Mouse (Mus musculus): ENCODE results near the gene Notch3.

DNA sequence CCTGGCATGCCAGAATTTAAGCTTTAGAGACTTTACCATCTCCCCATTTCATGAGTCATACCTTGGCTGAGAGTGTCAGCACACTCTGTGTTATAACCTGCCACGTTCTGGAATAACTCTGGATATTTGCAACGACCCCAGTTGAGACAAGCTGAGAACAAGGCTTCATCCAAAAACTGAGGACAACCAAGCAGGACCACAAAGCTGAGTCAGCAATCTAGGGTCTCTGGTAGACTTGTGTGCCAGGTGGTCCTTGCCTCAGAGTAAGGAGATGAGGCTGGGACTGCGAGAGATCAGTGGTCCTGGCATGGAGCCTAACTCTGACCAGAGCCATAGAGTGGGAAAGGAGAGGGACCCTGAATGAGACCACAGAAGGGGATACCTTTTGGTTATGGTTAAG, 36.3 kb upstream of the Notch3 start:
- TF ChIP-seq CTCF (IDR thresholded peaks at IDR 0.05; ENCODE audit: low read depth) (no peak), EP300 (optimal IDR thresholded peaks at IDR 0.05) (no peak)
